Mouse (Mus musculus) layer of hippocampus, adult 18-20 months (tissue): ENCODE data around the gene Coro7. TPM values are rescaled to one million over a fixed set of nuclear protein-coding genes. Genes with fewer than 3 reads are reported as not detected.

Experiments used
- total RNA-seq, 2 experiments: library from RNA; stranded (reverse); gene quantifications; 2 replicates each; pipeline ENCODE4 v1.2.3; 2021

The Coro7 gene
- total RNA-seq, 2 experiments from 2014 or later = 79.0 to 95.7 TPM

Other genes starting within 250 kb of the Coro7 start
- 10 to 100 TPM; 10.0 to 10.3 TPM for gene Srl, start 138.0 kb downstream of the Coro7 start, total RNA-seq
- gene Tfap4, start 119.9 kb downstream of the Coro7 start, total RNA-seq = 1 to 10 TPM; 5.3 TPM
- gene Glis2, start 85.1 kb downstream of the Coro7 start, total RNA-seq = 10 to 100 TPM in 1 of 2 experiments, 1 to 10 TPM in 1; 9.8 to 15.4 TPM
- gene Pam16, start 54.8 kb downstream of the Coro7 start, total RNA-seq = 10 to 100 TPM; 79.8 to 81.0 TPM
- gene Vasn, start 39.8 kb downstream of the Coro7 start, total RNA-seq = 1 to 10 TPM; 4.5 to 5.3 TPM
- gene Dnaja3, start 39.8 kb downstream of the Coro7 start, total RNA-seq = 10 to 100 TPM; 66.1 to 66.9 TPM
- gene Nmral1, start 39.6 kb upstream of the Coro7 start, total RNA-seq = 10 to 100 TPM; 17.7 to 18.0 TPM
- 100 to 1,000 TPM in 1 of 2 experiments, 10 to 100 TPM in 1; 94.2 to 105 TPM for gene Hmox2, start 46.6 kb upstream of the Coro7 start, total RNA-seq
- 100 to 1,000 TPM; 241 to 246 TPM for gene Cdip1, start 110.5 kb upstream of the Coro7 start, total RNA-seq
- not detected for gene 4930562C15Rik, start 155.6 kb upstream of the Coro7 start, total RNA-seq
- 10 to 100 TPM; 96.1 to 98.1 TPM for gene Ubald1, start 200.5 kb upstream of the Coro7 start, total RNA-seq
- 100 to 1,000 TPM; 214 to 215 TPM for gene Mgrn1, start 206.5 kb upstream of the Coro7 start, total RNA-seq